Mouse (Mus musculus): ENCODE measurements around the gene Mpv17l2. TPM values are rescaled to one million over a fixed set of nuclear protein-coding genes. Genes with fewer than 3 reads are reported as not detected.
A peak's percentile ranks its signal among the peaks of the same experiment; 100 is the strongest.

The Mpv17l2 gene
- polyA plus RNA-seq, 1 experiment: 29.1 TPM

DNA sequence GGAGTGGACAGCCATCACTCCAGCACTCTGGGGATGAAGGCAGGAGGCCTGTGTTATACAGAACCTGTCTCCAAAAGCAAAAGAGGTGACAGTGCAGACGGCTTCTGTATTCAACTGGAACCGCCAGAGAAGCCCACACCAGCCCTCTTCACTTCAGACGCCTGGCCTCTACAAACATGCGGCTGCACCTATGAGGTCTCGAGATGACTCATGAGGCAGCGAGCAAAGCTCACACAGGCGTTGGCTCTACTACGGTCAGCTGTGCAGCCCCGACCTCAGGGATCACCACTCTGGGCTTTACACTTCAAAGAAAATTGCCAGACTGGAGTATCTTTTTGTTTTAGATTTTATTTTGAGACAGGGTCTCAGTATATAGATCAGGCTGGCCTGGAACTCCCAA is 12.1 kb upstream of the Mpv17l2 start:
- DNase-seq (ENCODE audit: low read depth): no peak
- TF ChIP-seq POLR2A (IDR thresholded peaks at IDR 0.05; ENCODE audit: borderline replicate concordance, extremely low read depth, insufficient read depth, insufficient read length, poor library complexity, severe bottlenecking): no peak
- TF ChIP-seq CTCF (IDR thresholded peaks at IDR 0.05; ENCODE audit: borderline replicate concordance, extremely low read depth, insufficient read depth, insufficient read length): no peak

DNA sequence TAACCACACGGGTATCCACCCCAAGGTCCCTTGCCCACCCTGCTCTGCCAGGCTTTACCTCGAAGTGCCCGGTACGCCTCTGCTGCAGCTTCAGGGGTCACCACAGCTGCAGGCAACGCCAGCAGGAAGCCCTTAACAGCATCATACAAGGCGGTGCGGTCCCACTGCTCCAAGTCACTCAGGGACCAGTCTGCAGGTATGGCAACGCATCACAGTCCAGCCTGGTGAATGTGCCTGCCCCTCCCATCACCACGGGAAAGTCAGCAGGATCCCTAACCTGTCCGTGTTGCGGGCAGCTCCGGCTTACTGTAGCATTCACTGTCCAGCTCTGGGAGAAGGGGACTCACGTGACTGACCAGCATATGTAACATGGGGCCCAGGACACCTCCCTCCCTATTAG is 11.3 kb upstream of the Mpv17l2 start:
- no peak for DNase-seq (ENCODE audit: low read depth)

DNA sequence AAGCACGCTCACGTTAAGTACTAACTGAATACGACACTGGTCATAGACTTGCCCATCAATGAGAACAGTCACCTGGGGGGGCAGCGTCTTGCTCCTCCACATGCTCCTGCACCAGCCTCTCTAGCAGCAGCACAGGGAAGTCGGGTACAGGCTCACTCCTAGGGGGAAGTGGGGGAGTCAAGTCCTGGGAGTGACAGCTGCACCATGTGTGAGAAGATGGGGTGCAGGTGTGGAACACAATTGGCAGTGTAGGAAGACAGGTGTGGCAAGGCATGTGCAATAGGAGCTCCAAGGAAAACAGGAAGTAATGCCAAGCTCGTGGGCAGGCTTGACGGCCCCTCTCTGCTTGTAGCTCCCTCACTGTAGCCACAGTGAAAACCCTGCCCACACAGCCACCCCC is 10.5 kb upstream of the Mpv17l2 start:
- DNase-seq (ENCODE audit: low read depth): no peak
- TF ChIP-seq CTCF (IDR thresholded peaks at IDR 0.05; ENCODE audit: borderline replicate concordance, extremely low read depth, insufficient read depth, insufficient read length) (no peak), POLR2A (IDR thresholded peaks at IDR 0.05; ENCODE audit: borderline replicate concordance, extremely low read depth, insufficient read depth, insufficient read length, poor library complexity, severe bottlenecking) (no peak)

More for the DNA sequence above, 11.3 kb upstream of the Mpv17l2 start:
- TF ChIP-seq POLR2A (IDR thresholded peaks at IDR 0.05; ENCODE audit: borderline replicate concordance, extremely low read depth, insufficient read depth, insufficient read length, poor library complexity, severe bottlenecking) (no peak), CTCF (IDR thresholded peaks at IDR 0.05; ENCODE audit: borderline replicate concordance, extremely low read depth, insufficient read depth, insufficient read length) (no peak)

DNA sequence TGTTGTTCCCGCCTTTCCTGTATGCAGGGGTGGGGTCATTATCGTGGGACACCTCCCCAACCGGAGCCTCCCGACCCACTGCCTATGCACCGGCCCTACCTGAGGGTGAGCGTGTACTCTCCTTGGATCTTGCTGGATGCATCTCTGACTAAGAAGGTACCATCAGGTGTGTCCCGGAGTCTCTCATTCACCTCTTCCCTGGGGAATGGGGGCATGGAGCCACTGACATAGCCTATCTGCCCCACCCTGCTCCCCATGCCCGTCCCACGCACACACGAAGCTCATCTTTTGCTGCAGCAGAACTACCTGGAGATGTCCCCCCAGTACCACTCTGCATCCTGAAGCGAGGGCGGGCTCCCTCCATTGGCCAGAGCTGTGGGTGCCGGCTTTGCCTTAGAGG is 10.0 kb upstream of the Mpv17l2 start:
- no peak for DNase-seq (ENCODE audit: low read depth)
- no peak for TF ChIP-seq CTCF (IDR thresholded peaks at IDR 0.05; ENCODE audit: borderline replicate concordance, extremely low read depth, insufficient read depth, insufficient read length)
- no peak for TF ChIP-seq POLR2A (IDR thresholded peaks at IDR 0.05; ENCODE audit: borderline replicate concordance, extremely low read depth, insufficient read depth, insufficient read length, poor library complexity, severe bottlenecking)

DNA sequence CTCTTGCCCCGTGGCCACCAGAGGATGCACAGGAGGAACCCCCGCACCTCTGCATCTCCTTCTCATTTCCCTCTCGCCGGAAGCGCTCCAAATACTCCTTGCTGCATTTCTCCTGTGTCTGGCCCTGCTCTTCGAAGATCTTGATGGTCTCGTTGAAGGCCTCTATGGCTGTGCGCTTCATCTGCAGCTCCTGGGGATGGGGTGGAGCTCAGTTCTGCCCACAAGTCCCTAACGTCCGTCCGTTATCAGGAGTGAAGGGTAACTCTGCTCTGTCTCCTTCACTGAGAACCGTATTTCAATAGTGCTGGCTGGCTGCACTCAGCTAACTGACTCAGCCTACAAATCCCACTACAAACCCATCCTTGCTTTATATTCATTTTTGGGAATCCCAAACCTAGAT is 9.1 kb upstream of the Mpv17l2 start:
- no peak for TF ChIP-seq CTCF (IDR thresholded peaks at IDR 0.05; ENCODE audit: borderline replicate concordance, extremely low read depth, insufficient read depth, insufficient read length)
- TF ChIP-seq POLR2A (IDR thresholded peaks at IDR 0.05; ENCODE audit: borderline replicate concordance, extremely low read depth, insufficient read depth, insufficient read length, poor library complexity, severe bottlenecking): no peak
- DNase-seq (ENCODE audit: low read depth): no peak

DNA sequence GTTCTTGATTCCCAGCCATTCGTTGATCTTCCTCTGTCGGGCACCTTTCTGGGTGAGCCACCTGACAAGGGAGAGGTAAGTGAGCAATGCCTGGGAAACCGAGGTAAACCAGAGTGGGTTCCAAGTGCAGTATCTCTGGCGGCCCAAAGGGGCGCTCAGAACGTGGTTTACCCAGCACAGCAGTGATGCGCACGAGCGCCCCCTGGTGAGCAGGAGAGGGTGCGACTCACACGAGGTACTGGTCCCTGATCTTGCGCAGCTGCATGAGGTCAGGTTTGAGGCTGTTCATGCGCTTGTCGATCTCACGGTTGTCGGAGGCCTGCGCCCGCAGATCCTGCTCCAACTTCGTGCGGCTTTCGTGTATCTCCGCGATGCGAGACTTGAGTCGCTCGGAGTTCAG is 8.6 kb upstream of the Mpv17l2 start:
- DNase-seq (ENCODE audit: low read depth): peak; percentile 97
- TF ChIP-seq CTCF (IDR thresholded peaks at IDR 0.05; ENCODE audit: borderline replicate concordance, extremely low read depth, insufficient read depth, insufficient read length): peak; percentile 100
- TF ChIP-seq POLR2A (IDR thresholded peaks at IDR 0.05; ENCODE audit: borderline replicate concordance, extremely low read depth, insufficient read depth, insufficient read length, poor library complexity, severe bottlenecking): no peak

DNA sequence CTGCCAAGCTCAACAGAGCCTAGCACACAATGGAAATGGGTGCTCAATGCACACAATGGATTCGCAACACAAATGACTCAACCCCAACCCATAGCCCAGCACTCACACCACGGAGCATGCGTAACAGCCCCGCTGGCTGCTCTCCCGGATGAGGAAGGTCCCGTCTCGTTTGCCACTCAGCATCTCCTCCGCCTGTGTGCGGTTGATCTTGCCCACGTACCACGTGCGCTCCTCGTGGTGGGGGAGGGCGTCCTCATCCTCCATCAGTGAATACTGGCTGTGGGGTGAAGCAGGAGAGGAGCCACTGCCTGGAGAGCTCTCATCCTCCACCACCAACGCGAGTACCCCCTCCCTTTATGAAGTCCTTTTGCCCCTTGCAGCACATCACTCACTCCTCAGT is 8.2 kb upstream of the Mpv17l2 start:
- no peak for DNase-seq (ENCODE audit: low read depth)
- TF ChIP-seq POLR2A (IDR thresholded peaks at IDR 0.05; ENCODE audit: borderline replicate concordance, extremely low read depth, insufficient read depth, insufficient read length, poor library complexity, severe bottlenecking) (no peak), CTCF (IDR thresholded peaks at IDR 0.05; ENCODE audit: borderline replicate concordance, extremely low read depth, insufficient read depth, insufficient read length) (no peak)

DNA sequence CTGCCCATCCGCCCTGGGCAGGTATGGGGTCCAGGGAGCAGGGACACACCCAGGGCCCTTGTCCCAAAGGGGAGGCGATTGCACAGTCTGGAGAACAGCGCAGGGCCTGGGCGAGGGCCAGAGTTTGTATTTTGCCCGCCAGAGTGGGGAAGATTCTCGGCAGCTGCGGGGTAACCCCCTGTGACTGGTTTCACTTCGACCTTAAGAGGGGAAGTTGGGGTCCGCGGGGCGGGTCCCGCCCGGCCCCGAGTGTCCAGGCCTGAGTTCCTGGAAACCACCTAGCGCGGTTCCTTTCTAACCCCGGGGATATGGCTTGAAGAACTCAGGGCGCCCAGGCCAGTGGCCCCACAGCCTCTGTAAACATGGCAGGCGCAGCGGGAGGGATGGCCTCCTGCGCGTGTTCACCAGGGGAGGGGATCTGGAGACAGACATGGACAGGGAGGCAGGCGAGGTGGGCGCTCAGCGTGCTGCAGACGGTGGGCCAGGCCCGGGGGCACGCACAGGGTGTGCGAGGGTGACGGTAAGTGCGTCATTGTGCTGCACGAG is 7.6 kb upstream of the Mpv17l2 start:
- TF ChIP-seq CTCF (IDR thresholded peaks at IDR 0.05; ENCODE audit: borderline replicate concordance, extremely low read depth, insufficient read depth, insufficient read length) (no peak), POLR2A (IDR thresholded peaks at IDR 0.05; ENCODE audit: borderline replicate concordance, extremely low read depth, insufficient read depth, insufficient read length, poor library complexity, severe bottlenecking) (no peak)
- DNase-seq (ENCODE audit: low read depth): no peak

DNA sequence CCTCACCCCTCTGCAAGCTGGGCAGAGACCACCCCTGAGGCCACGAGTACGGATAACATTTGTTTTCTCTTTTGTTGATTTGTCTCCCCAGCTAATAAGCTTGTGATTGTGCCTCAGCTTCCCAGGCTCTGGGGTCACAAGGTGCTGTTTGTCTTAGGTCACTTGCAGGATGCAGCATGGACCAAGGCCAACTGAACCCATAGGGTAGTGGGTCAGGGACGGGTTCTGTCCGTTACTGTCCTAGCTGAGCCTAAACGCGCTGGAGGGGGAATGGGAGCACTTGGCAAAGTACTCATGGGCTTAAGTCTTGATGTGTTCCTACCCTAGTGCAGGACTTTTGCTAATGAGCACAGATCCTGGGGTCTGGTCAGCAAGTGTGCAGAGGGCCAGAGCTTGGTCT is 6.8 kb upstream of the Mpv17l2 start:
- DNase-seq (ENCODE audit: low read depth): no peak
- no peak for TF ChIP-seq POLR2A (IDR thresholded peaks at IDR 0.05; ENCODE audit: borderline replicate concordance, extremely low read depth, insufficient read depth, insufficient read length, poor library complexity, severe bottlenecking)
- TF ChIP-seq CTCF (IDR thresholded peaks at IDR 0.05; ENCODE audit: borderline replicate concordance, extremely low read depth, insufficient read depth, insufficient read length): no peak

DNA sequence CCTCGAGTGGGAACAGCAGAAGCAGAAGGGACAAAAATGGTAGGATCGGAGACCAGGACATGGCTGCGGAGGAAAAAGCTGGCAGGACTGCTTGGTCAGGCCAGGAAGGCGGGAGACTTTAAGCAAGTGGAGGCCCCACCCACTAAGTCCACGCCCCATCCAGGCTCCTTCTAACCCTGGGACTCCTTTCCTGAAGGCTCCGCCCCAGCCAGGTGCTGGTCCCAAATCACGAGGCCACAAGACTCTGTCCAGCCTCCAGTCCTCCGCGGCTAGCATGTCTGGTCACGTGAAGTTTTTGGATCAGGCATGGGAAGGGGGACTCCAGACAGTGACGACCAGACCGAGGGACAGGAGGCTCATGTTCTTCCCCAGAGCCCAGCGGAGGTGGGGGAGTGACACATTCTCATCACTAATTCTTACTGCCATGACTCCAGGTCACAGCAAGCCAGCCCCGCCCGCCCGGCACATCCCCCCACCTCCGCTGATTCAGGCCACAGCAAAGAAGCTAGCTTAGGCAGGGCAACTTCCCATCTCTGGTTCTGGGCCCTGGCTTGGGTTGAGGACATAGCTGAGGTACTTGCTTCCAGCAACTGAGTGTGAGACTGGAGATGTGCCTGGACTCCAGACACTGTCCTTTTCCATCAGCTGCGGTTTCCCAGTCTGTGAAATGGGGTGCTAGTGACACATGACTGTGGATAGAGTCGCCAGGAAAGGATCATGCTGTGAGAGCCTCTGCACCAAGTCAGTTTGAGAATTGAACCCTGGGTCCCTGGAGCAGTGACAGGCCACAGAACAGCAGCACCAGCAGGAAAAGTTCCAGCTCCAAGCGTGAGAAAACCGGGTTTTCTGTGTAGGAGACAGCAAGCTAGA is 6.1 kb upstream of the Mpv17l2 start:
- peak; percentile 50 for DNase-seq (ENCODE audit: low read depth)
- TF ChIP-seq CTCF (IDR thresholded peaks at IDR 0.05; ENCODE audit: borderline replicate concordance, extremely low read depth, insufficient read depth, insufficient read length): no peak
- TF ChIP-seq POLR2A (IDR thresholded peaks at IDR 0.05; ENCODE audit: borderline replicate concordance, extremely low read depth, insufficient read depth, insufficient read length, poor library complexity, severe bottlenecking): no peak

DNA sequence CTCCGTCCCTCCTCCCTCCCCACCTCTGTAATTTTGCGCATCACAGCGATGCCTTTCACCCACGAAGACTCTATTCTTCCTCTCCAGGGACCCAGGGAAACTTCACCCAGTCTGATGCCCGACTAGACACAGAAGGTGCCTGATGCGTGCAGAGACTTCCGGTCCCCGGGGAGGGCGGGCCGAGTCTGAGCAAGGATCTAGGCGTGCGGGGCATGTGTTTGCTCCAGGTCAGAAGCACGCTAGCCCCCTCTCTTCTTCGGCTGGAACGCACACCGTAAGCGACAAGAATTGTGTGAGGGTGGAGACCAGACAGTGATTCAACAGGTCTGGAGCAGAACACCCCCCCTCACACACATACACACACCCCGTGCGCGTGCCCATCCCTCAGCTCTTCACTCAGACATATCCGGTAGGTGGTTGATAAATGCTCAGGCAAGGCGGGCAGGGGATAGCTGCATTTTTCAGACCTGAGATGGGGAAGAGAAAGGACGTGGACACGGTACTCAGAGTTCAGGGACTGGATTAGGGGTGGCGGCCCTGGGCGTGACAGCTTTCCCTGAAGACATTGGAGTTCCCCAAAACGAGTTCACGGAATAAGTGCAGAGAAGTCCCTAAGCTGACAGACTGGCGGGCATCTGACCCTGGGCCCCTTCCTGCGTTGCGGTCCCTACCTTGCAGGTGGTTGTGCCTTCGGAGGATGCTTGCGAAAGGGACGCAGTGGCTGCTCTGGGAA is 5.3 kb upstream of the Mpv17l2 start:
- no peak for TF ChIP-seq POLR2A (IDR thresholded peaks at IDR 0.05; ENCODE audit: borderline replicate concordance, extremely low read depth, insufficient read depth, insufficient read length, poor library complexity, severe bottlenecking)
- TF ChIP-seq CTCF (IDR thresholded peaks at IDR 0.05; ENCODE audit: borderline replicate concordance, extremely low read depth, insufficient read depth, insufficient read length): no peak
- no peak for DNase-seq (ENCODE audit: low read depth)

All from brain, embryonic 14.5 days (tissue).